Mouse (Mus musculus) megakaryocyte-erythroid progenitor cell, adult 5-6 weeks (primary cell): ENCODE measurements at regions not wholly inside any gene's neighbourhood (a gene's known extent, or its start where the extent isn't known, plus 50 kb on each side); places are given as distances from the start of the nearest gene placed in this dataset.

Source experiments
- ATAC-seq: replicated peaks from 2 replicates; pipeline ENCODE4 v1.8.0; 2016; ENCODE audit warnings: mild to moderate bottlenecking, inconsistent platforms; ENCODE audit not compliant: severe bottlenecking, poor library complexity, low FRiP score, low TSS enrichment

DNA sequence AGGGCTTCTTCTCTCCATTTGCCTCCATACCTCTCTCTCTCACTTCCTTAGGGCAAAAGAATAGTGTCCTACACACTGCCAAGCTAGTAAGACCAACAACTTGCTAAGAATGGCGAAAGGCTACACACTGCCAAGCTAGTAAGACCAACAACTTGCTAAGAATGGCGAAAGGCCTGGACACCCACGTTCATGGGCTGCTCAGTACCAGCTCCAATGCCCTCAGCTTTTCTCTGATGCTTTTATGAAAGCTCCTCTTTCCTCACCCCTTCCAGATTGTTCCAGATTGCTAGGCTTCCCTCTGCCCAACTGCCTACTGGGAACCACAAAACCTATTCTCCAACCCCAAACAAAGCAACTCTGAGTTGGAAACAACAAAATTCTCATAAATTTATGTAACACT is 194.1 kb upstream of the Mkln1 start:
- no peak for ATAC-seq

DNA sequence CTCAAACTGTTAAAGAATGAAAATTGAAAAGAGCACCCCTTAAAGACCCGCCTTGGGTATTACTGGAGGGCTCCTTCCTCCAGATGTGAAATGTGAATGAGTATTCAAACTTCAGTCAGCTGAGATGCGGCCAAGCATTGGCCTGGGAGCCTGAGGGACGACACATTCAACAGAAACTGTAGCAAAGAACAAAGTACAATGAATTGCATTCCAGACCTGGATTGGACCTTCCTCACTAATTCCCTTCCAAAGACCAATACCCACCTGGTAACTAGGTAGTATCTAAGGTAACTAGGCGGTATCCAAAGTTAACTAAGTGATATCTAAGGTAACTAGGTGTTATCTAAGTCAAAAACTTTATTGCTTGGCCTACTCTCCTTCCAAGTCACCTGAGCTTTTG is 193.7 kb upstream of the Mkln1 start:
- ATAC-seq, result no peak

DNA sequence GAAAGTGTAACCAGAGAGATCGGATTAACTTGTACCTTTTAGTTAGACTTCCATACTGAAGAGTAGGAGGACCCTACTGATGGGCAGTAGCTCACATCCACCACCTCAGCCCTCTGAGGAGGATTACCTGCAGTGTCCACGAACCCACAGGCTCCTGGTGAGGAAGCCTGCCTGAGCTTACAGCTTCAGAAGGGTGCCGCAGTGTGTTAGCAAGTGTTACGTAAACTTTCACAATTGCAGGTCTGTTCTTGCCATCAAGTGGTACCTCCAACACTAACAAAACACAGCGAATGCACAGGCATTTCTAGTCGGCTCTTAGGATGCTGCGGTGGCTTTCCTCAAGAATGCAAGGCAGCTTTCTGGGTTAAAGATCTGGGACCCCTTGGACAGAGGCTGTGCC is 192.4 kb upstream of the Mkln1 start:
- no peak for ATAC-seq

DNA sequence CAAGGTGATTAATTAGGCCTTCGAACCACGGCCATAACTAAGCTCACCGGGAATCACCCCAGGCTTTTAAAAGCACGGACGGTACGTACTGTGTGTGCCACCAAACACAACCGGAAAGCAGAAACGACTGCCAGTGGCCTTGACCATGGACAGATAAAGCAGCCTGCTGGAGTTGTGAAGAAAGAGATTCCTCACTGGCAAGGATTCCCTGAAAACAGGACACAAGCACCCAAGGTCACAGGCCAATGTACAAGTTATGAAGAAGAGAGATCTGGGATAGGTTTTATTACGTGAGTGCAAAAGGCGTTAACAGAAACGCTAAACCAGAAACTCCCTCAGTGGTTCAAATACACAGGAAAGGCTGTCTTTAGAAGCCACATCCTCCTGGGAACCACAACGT is 191.3 kb upstream of the Mkln1 start:
- ATAC-seq, result no peak

DNA sequence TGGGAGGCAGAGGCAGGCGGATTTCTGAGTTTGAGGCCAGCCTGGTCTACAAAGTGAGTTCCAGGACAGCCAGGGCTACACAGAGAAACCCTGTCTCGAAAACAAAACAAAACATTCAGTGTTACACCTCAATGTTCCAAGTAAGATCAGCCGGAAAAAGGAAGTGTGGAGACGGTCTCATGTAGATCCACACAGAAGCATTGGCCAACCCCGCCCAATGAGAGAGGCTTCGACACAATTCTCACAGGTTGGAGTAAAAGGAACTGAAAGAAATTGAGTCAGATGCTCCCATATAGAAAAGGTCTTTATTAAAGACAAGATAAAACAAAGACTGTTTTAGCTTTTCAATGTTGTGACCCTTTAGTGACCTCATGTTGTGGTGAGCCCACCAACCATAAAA is 190.3 kb upstream of the Mkln1 start:
- ATAC-seq, result no peak

DNA sequence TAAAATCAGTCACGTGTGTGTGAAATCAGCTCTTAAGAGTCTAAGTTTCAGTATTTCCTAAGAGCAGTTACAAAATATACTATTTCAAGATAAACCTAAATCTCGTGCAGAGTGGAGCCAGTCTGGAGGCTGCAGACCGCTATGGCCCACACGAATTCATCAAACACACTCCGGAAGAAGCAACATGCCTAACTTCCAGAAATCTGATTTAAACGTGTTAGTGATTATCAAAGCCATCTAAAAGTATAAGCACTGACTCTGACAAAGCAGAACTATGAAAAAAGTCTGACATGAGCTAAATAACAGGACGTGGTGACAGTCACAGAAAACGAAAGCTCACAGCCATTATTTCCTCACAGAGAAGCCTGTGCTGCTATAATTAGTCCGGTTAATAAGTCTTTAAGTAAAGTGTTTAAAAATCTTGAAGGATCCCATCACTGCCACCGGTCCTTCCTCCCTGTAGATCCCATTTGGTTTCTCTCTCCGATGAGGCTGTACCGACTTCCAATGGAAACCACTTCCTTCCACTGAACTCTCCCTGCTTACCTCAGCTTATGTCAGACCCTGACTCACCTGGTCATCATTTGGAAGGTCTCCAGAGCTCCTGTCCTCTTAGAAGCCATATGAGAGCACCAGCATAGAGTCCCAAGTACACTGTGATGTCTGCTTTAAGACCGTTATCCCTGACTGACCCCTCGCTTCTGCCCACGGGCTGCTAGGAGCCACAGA is 189.0 kb upstream of the Mkln1 start:
- ATAC-seq, result 0 out of 2 replicates have a peak, but pooled peaks have one; percentile 45

DNA sequence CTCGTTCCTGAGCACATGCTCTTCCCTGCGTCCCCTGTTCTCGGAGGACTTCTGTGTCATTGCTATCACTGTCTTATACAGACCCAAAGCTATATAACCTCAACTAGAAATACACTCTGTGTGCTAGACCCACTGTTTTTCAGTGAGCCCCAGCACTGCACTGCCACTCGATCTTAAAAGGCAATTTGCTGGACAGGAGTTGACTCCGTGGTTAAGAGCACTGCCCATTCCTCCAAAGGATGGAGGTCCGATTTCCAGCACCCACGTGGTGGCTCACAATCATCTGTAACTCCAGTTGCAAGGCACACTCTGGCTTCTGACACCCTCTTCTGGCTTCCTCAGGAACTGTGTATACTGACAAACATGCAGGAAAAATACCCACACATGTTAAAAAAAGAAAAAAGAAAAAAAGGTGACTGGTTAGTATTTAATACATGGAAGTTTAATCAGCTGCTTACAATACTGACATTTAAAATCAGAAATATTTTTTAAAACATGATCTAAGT is 188.3 kb upstream of the Mkln1 start:
- ATAC-seq, result peak; percentile 44; the same call in 1 of the 2 replicates

DNA sequence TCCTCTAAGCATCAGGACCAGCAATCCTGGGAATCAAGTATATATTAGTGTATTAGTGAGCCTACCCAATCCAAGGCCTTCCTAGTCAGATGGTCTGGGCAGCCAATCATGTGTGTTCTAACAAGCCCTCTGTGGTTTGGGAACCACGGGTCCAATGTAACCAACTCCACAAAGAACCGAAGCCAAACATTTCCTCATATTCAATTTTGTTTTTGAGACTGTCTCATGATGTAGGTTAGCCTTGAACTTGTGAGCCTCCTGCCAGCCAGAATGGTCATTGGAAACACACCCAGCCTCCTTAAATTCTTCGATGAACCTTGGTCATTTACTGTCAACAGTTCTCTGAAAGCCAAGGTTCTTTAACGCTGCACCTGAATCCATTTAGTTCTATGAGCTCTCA is 187.4 kb upstream of the Mkln1 start:
- ATAC-seq, result no peak

DNA sequence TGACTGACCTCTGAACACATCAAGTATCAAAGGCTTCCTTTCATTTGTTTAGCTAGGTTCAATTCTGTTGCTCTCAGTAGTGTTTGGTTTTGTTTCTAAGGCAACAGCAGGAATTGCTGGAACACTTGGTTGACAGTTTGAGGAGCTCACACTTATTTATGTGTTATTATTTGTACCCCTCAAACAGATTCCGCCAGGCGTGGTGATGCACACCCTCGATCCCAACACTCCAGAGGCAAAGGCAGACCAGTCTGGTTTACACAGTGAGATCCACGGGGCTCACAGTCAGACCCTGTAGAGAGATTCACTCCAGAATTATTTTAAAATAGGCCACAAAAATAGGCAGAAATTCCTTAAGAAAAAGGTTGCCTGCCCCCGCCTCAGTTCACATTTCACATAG is 186.9 kb upstream of the Mkln1 start:
- no peak for ATAC-seq

DNA sequence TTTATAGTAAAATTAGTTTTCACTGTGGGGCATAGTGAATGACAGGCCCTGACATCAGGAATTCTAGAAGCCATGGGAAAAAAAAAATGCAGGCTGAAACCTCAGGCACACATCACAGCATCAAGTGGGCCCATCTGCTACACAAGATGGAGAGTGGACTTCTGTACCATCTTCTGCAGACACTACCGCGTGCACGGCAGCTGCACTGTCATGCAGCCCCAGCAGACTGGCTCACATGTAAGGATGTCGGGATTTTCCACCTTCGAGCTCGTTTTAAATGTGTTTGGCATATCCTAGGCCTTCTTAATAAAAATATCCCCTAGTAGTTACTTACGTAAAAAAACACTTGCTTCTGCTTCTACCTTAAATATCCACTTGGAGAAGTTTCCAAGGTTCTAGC is 186.5 kb upstream of the Mkln1 start:
- ATAC-seq, result no peak

DNA sequence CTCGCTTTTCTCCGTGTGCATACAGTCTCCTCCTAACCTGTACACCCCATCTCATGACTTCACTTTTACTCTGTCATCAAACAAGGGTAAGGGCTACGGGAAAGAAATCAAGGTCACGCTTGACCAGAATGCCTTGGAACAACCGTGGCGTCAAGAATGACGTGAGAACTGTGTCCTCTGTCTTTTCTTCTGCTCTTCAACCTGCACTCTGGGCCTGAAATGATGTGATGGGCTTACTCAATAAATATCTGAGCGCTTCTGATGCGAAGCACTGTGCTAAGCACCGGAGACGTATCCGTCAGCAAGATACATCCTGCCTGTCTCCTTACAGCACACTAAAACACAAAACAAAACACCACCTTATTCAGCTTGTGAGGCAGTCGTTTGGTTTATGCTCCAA is 185.8 kb upstream of the Mkln1 start:
- no peak for ATAC-seq

DNA sequence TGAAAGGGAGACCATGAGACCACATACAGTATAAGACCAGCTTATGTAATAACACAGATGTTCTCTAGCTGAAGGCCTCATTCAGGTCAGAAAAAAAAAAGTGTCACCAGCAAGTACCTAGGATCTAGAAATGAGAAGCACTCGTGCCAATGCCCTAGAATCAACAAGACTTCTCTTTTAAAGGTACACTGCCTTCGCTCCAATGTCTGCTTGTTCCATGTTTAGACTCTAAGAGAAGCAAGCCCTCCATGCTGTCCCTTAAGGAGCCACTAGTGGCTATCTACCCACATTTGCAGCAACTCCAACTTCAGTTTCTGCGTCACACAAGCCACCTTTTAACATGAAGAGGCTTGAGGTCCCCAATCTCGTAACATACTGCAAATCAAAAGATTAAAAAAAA is 185.4 kb upstream of the Mkln1 start:
- ATAC-seq, result no peak

DNA sequence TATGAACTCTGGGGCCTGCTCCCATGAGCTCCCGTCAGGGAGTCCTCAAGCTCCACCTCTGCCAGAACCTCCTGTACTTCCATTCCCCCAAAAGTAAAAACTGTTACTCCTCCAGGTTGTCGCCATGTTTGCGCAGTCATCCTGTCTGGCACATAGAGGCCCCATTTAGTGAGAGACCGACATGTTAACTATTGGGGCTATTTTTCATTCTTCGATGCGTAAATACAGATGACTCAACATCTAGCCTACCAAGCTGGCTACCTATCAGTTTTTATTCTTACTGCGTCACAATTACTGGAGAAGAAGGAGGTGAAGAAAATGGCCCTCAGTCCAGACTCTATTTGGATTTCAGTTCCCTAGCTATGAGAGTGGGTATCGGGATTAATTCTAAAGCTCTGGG is 182.9 kb upstream of the Mkln1 start:
- ATAC-seq, result no peak

DNA sequence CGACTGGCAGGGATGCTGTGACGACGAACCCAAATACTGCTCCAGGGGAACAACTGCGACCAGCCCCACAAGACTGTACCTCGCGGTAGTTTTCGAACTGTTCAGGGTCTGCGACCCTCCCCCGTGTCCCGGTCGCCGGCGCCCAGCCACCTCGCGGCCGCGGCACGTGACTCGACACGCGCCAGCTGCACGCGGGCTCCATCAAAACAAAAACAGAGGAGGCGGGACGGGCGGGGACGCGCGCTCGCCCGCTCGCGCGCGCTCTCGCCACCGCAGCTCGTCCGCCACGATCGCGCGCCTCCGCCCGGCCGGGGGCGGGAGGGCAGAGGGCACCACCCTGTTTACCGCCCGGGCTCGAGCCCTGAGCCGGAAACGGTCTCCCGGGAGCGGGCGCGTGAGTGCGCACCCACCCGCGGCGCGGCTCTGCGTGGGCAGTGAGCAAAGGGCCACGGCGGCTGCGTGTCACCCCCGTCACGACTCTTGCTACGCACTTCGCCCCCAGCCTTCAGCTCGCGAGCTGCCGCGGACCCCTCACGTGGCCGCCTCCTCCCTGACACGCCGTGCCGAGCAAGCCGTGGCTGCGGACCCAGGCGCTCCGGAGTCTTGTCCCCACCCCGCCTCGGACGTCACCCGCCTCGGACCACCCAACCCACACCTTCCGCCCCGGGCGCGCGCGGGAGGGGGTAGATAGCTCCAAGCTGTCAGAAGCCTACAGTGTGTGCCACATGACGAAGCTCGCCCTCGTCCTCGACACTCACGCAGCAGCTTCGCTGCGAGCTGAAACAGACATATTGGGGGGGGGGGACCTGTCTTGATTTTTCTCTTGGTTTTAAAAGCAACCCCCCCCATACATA is 182.1 kb upstream of the Mkln1 start:
- ATAC-seq, result peak; percentile 52

DNA sequence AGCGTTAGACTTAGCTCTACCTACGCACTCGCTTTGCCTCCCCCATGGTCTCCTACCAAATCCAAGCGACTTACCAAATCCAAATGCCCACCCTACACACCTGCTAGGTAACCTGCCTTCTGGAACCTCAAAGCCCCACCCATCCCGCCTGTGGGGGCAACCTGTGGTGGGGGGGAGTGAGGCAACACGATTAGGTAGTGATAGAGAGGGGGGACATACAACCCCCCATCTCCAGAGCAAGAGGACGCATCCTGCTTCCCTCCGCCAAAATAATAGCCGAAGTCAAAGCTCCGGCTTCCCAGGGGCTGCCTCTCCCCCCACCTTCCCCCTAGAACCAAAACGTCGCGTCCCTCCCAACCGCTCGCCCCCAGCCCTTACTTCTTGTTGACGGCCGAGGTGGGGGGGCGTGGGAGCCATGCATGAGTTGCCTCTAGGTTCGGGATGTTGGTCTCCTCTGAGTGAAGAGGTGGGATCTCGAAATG is 181.4 kb upstream of the Mkln1 start:
- ATAC-seq, result no peak

DNA sequence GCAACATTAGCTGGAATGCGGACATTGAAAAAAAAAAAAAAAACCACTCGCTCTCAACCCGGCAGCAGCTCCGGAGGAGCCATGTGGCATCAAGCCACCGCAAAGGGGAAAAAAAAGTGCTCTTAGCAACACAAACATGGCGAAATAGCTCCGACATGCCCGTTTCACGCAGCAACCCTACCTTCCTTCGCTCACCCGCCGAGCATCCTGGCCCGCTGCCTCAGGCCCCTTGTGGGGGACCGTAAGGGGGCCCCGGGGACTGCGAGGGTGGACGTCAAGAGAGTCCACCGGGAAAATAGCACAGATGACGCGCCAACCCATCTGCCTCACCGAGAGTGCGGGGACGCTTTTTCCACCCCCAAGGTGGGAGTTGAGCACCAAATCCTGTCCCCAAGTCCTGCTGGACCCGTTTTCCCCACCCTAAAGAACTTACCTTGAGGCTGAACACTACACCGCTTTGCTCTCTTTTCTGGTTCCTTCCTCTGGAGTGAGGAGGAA is 180.8 kb upstream of the Mkln1 start:
- no peak for ATAC-seq

DNA sequence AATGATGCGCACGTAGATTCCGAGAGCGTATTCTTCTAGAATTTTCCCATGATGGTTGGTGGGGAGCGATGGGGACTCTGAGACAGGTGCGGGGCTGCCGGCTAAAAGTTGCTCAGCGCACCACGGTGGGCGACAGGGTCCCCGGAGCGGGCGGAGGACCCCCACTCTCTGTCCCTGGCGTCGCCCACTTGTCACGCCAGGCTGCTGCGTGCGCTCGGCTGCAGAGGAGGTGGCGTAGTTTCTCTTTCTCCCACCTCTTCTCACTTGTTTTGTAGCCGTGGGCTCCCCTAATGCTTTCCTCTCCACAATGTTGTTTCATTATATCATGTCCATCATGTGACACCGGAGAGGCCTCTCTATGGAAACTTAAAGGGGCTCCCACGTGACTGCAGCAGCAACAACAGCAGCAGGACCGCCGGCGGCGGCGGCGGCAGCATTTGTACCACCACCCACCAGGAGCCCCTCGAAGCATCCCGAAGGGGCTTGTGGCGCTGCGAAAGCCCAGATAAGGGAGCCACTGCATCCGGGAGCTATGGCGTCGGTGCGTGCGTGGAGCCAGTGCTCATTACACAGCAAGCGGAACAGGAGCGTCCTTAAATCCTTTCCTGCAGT is 180.3 kb upstream of the Mkln1 start:
- ATAC-seq, result peak; percentile 51

DNA sequence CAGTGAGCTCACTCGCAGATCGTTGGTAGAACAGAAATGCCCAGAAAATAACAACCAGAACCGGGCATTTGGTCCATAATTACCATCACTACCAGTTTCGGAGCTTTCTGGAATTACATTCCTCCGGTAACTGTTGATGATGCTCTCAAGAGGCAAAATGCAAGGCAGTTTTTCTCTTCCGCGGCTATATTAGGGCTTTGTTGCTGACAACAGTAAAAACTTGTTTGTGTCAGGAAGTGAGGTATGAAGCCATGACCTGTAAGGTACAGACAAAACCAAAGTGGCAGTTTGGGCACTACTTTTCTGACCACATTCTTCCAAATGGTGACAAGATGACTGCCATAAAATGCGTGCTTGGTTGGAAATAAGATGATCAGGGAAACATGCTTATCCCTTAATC is 179.7 kb upstream of the Mkln1 start:
- ATAC-seq, result no peak

DNA sequence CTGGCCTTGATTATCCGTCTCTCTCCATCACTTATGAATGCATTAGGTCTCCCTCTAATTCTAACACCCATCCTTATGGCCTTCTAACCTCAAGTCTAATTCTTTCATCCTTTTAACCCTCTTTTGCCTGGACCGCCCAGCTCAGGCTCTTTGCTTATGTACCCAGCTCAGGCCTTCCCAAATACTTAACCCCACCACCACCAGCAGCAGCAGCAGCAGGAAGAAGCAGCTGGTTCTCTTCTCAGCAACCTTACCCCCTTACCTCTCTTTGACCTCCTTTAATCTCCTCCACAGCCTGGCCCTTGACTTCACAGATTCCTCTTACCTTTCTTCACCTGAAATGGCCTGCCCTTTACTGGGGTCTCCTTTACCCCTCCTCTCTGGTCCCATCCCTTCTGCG is 178.8 kb upstream of the Mkln1 start:
- no peak for ATAC-seq
